Mouse (Mus musculus) B cell, adult 2 months (primary cell): ENCODE measurements around the gene Gm7929.
"Not testable (repeated sequence)": the region's sequence is repeated elsewhere in the genome, so short reads cannot be mapped to it uniquely, and the experiment has no call there.

Experiments
- DNase-seq, 2 experiments: peaks; one replicate each; pipeline ENCODE4 v3.0.0; 2022

Gene Gm7929

GRCm38 (mm10) chr14:41750514-41750913 lies at the start of gene Gm7929:
Gene Gm7929 (minus strand): TSS chr14:41750614.
- DNase-seq, result not testable (repeated sequence)

- not testable (repeated sequence) for DNase-seq
Observed at GRCm38 (mm10) chr14:41772341-41772740, 21.9 kb upstream of the Gm7929 start, which contains the start of gene Gm47189. Gene Gm47189 (minus strand): TSS chr14:41772441.

- peak in 1 of 2 experiments; percentile 4 for DNase-seq
Observed at GRCm38 (mm10) chr14:41755931-41756330, 5.5 kb upstream of the Gm7929 start.

- not testable (repeated sequence) for DNase-seq
Observed at GRCm38 (mm10) chr14:41723437-41723836, 27.0 kb downstream of the Gm7929 start.

- not testable (repeated sequence) for DNase-seq
Observed at GRCm38 (mm10) chr14:41717180-41717579, 33.2 kb downstream of the Gm7929 start.

- not testable (repeated sequence) for DNase-seq
Observed at GRCm38 (mm10) chr14:41701785-41702184, 48.6 kb downstream of the Gm7929 start, which contains the start of gene Gm8068. Gene Gm8068 (minus strand): TSS chr14:41701885.
